Mouse (Mus musculus) stomach, embryonic 16.5 days (tissue): ENCODE measurements around the gene Rbm17. TPM values are rescaled to one million over a fixed set of nuclear protein-coding genes. Genes with fewer than 3 reads are reported as not detected.
"Not testable (repeated sequence)": the region's sequence is repeated elsewhere in the genome, so short reads cannot be mapped to it uniquely, and the experiment has no call there.

Experiments
- ATAC-seq: fragments of 200-750 bp; cut with Nextera tagmentation; 2 replicates; pipeline ENCODE4 v1.8.0; 2017; ENCODE audit warnings: moderate number of reproducible peaks, moderate TSS enrichment; ENCODE audit not compliant: insufficient read depth, low FRiP score
- H3K27ac ChIP-seq: fragments of 300-500 bp; sonication (generic); 2 replicates; pipeline ENCODE4 v1.5.1; 2014; ENCODE audit warnings: low read length
- H3K27me3 ChIP-seq: fragments of 300-500 bp; sonication (generic); 2 replicates; pipeline ENCODE4 v1.6.1; 2014; ENCODE audit warnings: low read length, control low read depth, mixed read lengths; ENCODE audit not compliant: control insufficient read depth, insufficient read depth
- H3K36me3 ChIP-seq: fragments of 300-500 bp; sonication (generic); 2 replicates; pipeline ENCODE4 v1.6.1; 2014; ENCODE audit warnings: low read length; ENCODE audit not compliant: control insufficient read depth, insufficient read depth
- H3K4me1 ChIP-seq: fragments of 300-500 bp; sonication (generic); 2 replicates; pipeline ENCODE4 v1.6.1; 2014; ENCODE audit warnings: low read length, control low read depth, mixed read lengths; ENCODE audit not compliant: control insufficient read depth, insufficient read depth
- H3K4me2 ChIP-seq: fragments of 300-500 bp; sonication (generic); 2 replicates; pipeline ENCODE4 v1.6.1; 2014; ENCODE audit warnings: low read depth, low read length, mixed read lengths
- H3K4me3 ChIP-seq: fragments of 300-500 bp; sonication (generic); replicated peaks from 2 replicates; pipeline ENCODE4 v1.5.1; 2014; ENCODE audit warnings: mild to moderate bottlenecking, low read length
- H3K9ac ChIP-seq: fragments of 300-500 bp; sonication (generic); 2 replicates; pipeline ENCODE4 v1.6.1; 2014; ENCODE audit warnings: low read length
- H3K9me3 ChIP-seq: fragments of 300-500 bp; sonication (generic); replicated peaks from 2 replicates; pipeline ENCODE4 v1.6.1; 2016; ENCODE audit warnings: low read length, control low read depth; ENCODE audit not compliant: control insufficient read depth
- WGBS: fragments of 180-500 bp; shearing (Covaris S2); extraction: QIAGEN DNeasy Blood & Tissue Kit; methylation state at CpG from one replicate; pipeline ENCODE4 v1.1.7; 2014; 5-methylcytosine and 5-hydroxymethylcytosine counted together
- polyA plus RNA-seq: library from polyadenylated mRNA; unstranded; fragments of >200 nt; fragmentation: Nextera tagmentation; extraction: Ambion mirVana; gene quantifications from 2 replicates; pipeline ENCODE4 v1.2.1, GENCODE M21; 2015

Gene Rbm17
- polyA plus RNA-seq, 1 experiment from 2014 or later, result 121 TPM

- no peak for ATAC-seq
- H3K4me1 ChIP-seq, result no peaks in the 10 kb centered on the region
- no peak overlapping the region for H3K27ac ChIP-seq
- no peaks in the 10 kb centered on the region for H3K27me3 ChIP-seq
- no peak overlapping the region for H3K4me3 ChIP-seq
- no peak overlapping the region for H3K9ac ChIP-seq
- H3K36me3 ChIP-seq, result no peaks in the 10 kb centered on the region
- 16% methylated on average over 1 of the region's 1 CpGs for WGBS
- no peaks in the 10 kb centered on the region for H3K9me3 ChIP-seq
- no peak overlapping the region for H3K4me2 ChIP-seq
Measured at GRCm38 (mm10) chr2:11545380-11545779, 58.6 kb downstream of the Rbm17 start.

- no peak overlapping the region for H3K27ac ChIP-seq
- 66% methylated on average over 5 of the region's 5 CpGs for WGBS
- no peaks in the 10 kb centered on the region for H3K9me3 ChIP-seq
- H3K4me1 ChIP-seq, result no peaks in the 10 kb centered on the region
- no peak overlapping the region for H3K4me2 ChIP-seq
- no peaks in the 10 kb centered on the region for H3K27me3 ChIP-seq
- H3K4me3 ChIP-seq, result no peak overlapping the region
- no peak for ATAC-seq
- H3K36me3 ChIP-seq, result no peaks in the 10 kb centered on the region
- H3K9ac ChIP-seq, result no peak overlapping the region
Measured at GRCm38 (mm10) chr2:11544342-11544741, 59.6 kb downstream of the Rbm17 start.

- Histone ChIP-seq H3K4me3 (no peak overlapping the region), H3K4me2 (no peak overlapping the region), H3K4me1 (no peaks in the 10 kb centered on the region), H3K9ac (no peak overlapping the region), H3K9me3 (no peaks in the 10 kb centered on the region), H3K27ac (no peak overlapping the region), H3K36me3 (no peaks in the 10 kb centered on the region), H3K27me3 (no peaks in the 10 kb centered on the region)
- 72% methylated on average over 7 of the region's 7 CpGs for WGBS
- ATAC-seq, result no peak
Measured at GRCm38 (mm10) chr2:11543158-11543557, 60.8 kb downstream of the Rbm17 start.

DNA sequence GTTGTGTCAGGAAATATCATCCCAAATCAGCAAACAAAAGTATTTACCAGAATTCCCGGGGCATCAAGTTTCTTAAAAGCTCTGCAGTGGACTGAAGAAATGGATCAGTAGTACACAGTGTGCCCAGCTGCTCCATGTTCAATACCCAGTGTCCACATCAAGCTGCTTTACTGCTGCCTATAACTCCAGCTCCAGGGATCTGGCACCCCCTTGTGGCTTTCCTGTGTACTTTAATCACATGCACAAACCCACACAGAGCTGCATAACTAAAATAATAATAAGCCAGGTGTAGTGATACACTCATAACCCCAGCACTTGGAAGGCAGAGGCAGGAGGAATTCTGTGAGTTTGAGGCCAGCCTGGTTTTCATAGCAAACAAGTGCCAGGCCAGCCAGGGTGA is 61.3 kb downstream of the Rbm17 start:
- Histone ChIP-seq H3K4me1 (no peaks in the 10 kb centered on the region), H3K4me3 (no peak overlapping the region), H3K9ac (no peak overlapping the region), H3K36me3 (no peaks in the 10 kb centered on the region), H3K4me2 (no peak overlapping the region), H3K27me3 (no peaks in the 10 kb centered on the region), H3K9me3 (no peaks in the 10 kb centered on the region), H3K27ac (no peak overlapping the region)
- WGBS, result 72% methylated on average over 1 of the region's 1 CpGs
- no peak; the same call in 1 of the 2 replicates for ATAC-seq

DNA sequence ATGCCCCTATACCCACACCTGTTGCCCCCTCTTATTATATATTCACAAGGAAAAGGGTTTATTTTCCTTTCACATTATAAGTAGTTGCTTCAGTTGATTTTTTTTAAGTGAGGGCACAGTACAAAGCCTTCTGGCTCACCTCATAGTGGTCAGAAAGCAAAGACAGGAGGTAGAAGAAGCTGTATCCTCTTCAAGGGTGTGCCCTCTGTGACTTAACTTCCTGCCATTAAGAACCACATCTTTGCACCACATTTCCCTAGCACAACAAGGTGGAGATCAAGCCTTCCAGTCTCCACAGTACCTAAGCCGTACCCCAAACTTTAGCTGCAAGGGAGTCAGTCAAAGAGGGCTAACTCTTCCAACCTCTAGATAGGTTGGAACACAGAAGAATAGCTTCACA is 61.8 kb downstream of the Rbm17 start:
- Histone ChIP-seq H3K27ac (no peak overlapping the region), H3K27me3 (no peaks in the 10 kb centered on the region), H3K4me2 (no peak overlapping the region), H3K9ac (no peak overlapping the region), H3K4me1 (no peaks in the 10 kb centered on the region), H3K9me3 (no peaks in the 10 kb centered on the region), H3K4me3 (no peak overlapping the region), H3K36me3 (no peaks in the 10 kb centered on the region)
- no peak for ATAC-seq
- 88% methylated on average over 1 of the region's 1 CpGs for WGBS

- not testable (repeated sequence) for H3K27ac ChIP-seq, H3K4me3 ChIP-seq, H3K9me3 ChIP-seq, ATAC-seq, H3K4me2 ChIP-seq, H3K36me3 ChIP-seq, H3K4me1 ChIP-seq, H3K27me3 ChIP-seq, H3K9ac ChIP-seq
- WGBS, result 50% methylated on average over 1 of the region's 1 CpGs
Measured at GRCm38 (mm10) chr2:11541528-11541927, 62.4 kb downstream of the Rbm17 start.

GRCm38 (mm10) chr2:11535966-11536365 is 68.0 kb downstream of the Rbm17 start:
- peaks cover 4% of the 10 kb centered on the region; the same call in 1 of the 2 replicates for H3K4me1 ChIP-seq
- H3K27me3 ChIP-seq, result no peaks in the 10 kb centered on the region
- peak overlapping the region; percentile 90 for H3K4me2 ChIP-seq
- no peaks in the 10 kb centered on the region for H3K36me3 ChIP-seq
- no peak for ATAC-seq
- 64% methylated on average over 8 of the region's 8 CpGs for WGBS
- H3K4me3 ChIP-seq, result peak overlapping the region; percentile 55
- no peaks in the 10 kb centered on the region for H3K9me3 ChIP-seq
- H3K27ac ChIP-seq, result no peak overlapping the region
- H3K9ac ChIP-seq, result peak overlapping the region; percentile 67; the same call in 1 of the 2 replicates

Other genes starting within 250 kb of the Rbm17 start
- gene Pfkfb3, start 50.1 kb downstream of the Rbm17 start, polyA plus RNA-seq, result 16.1 and 20.6 TPM in 2 replicates
- gene Gm17490, start 22.1 kb upstream of the Rbm17 start, polyA plus RNA-seq, result not detected in 2 replicates
- not detected in 2 replicates for gene Il2ra, start 38.7 kb upstream of the Rbm17 start, polyA plus RNA-seq
- gene Il15ra, start 101.1 kb upstream of the Rbm17 start, polyA plus RNA-seq, result 1.8 and 3.2 TPM in 2 replicates
- gene Fbh1, start 173.4 kb upstream of the Rbm17 start, polyA plus RNA-seq, result 120 and 125 TPM in 2 replicates
- 46.3 and 49.2 TPM in 2 replicates for gene Ankrd16, start 173.7 kb upstream of the Rbm17 start, polyA plus RNA-seq